Mouse (Mus musculus) thymus, postnatal 4 days (tissue): ENCODE data around the gene Raf1.
"Not testable (repeated sequence)": the region's sequence is repeated elsewhere in the genome, so short reads cannot be mapped to it uniquely, and the experiment has no call there.

Experiments used
- DNase-seq: peaks from one replicate; pipeline ENCODE4 v3.0.0; 2021

Gene Raf1

GRCm38 (mm10) chr6:115681066-115681465 is 4.6 kb upstream of the Raf1 start:
- no peak for DNase-seq

DNA sequence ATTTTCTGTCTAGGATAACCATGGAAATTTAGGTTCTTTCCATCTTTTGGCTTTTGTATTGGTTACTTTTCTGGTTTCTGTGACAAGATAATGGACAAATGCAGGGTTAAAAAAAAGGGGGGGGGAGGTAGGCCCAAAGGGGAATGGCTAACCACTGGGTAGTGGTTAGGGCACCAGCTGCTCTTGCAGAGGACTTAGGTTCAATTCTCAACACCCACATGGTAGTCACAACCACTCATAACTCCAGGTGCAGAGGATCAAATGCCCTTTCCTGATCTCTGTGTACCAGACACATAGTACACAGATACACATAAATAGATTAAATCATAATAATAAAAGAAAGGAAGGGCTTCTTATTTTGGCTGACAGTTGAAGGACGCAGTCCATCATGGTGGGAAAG is 1.6 kb upstream of the Raf1 start:
- DNase-seq, result no peak

GRCm38 (mm10) chr6:115677441-115677840 is 1.0 kb upstream of the Raf1 start:
- DNase-seq, result no peak

- DNase-seq, result peak; percentile 72
These were observed 713 bp downstream of the Raf1 start for GRCm38 (mm10) chr6:115675508-115676336.

DNA sequence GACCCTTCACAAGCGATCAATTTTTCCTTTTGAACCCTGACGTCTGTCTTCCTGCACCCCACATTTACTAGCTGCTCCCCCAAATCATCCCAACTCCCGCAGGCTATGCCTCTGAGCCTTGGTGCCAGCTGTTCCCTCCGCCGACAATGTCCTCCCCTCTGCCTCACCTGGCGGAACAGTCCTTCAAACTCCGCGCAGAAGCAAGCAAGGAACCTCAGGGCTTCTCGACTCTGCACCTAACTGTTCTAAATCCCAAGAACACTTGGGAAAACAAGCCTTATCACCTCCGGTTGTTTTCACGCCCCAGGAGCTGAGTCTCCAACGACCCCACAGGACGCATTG is 1.3 kb downstream of the Raf1 start:
- DNase-seq, result peak; percentile 57

- DNase-seq, result no peak
These were observed 2.1 kb downstream of the Raf1 start for GRCm38 (mm10) chr6:115674316-115674715.

DNA sequence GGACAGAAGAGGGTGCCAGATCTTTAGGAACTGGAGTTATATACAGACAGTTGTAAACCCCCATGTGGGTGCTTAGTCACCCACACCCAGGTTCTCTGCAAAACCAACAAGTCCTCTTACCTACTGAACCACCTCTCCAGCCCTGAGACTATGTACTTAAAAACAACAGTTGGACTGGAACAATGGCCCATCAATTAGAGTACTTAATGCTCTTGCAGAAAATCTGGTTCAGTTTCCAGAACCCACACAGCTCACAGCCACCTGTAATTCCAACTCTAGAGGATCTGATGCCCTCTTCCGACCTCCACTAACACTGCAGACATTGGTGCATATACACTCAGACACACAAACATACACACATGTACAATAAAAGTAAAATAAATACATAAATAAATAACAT is 3.7 kb downstream of the Raf1 start:
- no peak for DNase-seq

- no peak for DNase-seq
These were observed 9.8 kb downstream of the Raf1 start for GRCm38 (mm10) chr6:115666641-115667040.

DNA sequence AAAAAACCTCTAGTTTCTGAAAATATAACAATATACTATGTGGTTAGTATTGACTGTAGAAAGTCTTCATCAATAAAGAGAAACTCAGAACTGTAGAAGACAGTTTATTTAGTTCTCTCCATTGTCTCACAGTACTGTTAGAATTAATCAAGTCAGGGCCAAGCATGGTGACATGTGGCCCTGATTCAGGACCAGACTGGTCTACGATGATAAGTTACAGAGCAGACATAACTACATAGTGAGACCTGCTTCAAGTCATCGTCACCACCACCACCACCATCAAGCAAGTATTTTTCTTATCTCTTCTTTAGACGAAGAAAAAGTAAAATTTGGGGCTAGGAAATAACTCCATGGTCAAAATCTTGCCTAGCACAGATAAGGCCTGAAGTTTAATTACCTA is 12.2 kb downstream of the Raf1 start:
- DNase-seq, result no peak

- DNase-seq, result no peak
These were observed 17.6 kb downstream of the Raf1 start for GRCm38 (mm10) chr6:115658802-115659201.

GRCm38 (mm10) chr6:115653939-115654338 is 22.5 kb downstream of the Raf1 start:
- DNase-seq, result no peak

- no peak for DNase-seq
These were observed 24.7 kb downstream of the Raf1 start for GRCm38 (mm10) chr6:115651719-115652118.

DNA sequence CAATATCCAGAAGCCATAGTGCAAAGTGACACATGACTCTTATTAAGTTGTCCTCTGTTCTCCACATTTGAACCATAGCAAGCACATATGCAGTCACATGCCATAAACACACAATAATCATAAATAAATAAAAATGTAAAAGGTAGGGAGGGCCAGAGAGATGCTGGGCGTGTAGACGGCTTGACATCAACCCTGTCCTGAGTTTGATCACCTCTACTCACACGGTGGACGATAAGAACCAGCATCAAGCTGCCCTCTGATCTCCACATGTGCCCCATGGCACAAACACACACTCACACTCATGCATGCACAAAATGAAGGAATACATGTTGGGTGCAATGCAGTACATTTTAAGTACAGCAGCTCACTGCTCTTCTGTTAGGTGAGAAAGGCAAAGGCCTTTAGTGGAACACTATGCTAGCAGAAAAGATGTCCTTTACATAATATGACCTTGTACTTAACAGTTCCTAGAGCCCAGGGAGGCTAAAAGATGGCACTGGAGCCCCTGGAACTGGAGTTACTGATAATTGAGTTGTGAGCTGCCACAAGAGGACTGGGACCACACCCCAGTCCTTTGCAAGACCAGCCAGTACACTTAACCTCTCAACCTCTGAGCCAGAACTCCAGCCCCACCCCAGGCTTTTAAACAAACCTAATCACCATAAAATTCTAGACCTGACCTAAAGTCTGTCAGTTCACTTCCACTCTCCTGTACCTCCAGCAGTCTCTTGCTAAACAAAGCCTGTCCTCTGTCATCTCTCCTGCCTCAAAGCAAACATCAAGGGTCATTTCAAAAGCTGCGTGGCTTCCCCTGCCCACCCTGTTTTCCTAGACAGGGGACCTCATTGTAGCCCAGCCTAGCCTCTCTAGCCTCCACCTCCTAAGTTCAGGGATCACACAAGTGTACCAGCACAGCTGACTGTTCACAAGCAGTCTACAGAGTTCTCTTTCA is 25.7 kb downstream of the Raf1 start:
- DNase-seq, result no peak

DNA sequence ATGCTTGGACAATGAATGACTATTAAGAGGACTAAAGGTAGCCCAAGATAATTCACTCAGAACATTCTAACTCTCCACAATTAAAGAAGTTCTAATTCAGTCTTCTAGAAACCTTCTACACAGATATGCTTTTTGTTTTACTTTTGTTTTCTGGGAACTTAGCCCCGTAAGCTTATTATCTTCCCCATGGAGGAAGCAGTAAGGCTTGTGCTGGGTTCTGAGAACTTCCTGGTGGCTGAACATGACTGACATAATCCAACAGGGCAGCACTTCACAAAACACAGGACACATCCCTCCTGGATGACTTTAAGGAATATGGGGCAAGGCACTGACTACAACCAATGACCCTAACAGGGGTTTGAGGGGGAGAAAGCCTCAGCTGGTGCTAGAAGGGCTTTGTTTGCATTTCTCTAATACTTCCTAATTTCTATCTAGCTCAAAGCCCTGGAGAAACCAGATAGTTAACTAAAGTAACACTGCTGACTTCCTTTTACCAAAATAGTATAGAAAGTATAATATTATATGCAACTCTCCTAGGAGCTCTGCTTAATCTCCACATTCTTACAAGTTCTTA is 26.6 kb downstream of the Raf1 start:
- DNase-seq, result no peak

- DNase-seq, result no peak
These were observed 33.1 kb downstream of the Raf1 start for GRCm38 (mm10) chr6:115643315-115643714.

DNA sequence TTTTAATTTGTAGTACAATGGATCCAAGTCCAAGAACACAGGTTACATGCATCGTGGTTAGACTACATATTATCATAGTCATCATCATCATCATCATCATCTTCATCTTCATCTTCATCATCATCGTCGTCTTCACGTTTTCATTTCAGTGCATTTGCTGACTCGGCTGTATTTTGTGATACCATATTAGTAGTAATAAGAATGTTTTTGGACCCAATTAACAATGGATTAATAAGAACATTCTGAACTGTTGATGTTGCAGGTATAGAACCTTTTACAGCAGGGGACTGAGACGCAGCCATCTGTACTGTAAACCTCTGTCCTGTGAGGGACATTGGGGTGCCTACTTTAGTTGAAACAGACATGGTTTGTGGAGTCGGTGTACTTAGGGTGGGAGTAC is 38.2 kb downstream of the Raf1 start:
- DNase-seq, result not testable (repeated sequence)

DNA sequence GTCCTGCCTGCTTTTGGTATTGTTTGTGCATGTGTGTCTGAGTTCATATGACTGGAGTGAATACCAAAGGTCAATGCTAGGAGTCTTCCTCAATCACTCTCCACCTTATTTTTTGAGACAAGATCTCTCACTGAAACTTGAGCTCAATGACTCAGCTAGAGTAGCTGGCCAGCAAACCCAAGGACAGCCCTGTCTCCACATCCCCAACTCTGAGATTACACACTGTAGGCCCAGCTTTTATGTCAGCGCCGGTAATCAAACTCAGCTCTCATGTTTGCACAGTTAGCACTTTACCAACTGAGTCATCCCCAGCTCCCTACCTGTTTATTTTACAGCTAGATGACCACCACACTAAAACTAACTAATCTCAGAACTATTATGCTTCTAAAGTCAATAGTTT is 42.4 kb downstream of the Raf1 start:
- DNase-seq, result no peak

GRCm38 (mm10) chr6:115631056-115631795 is 45.2 kb downstream of the Raf1 start:
- DNase-seq, result no peak

GRCm38 (mm10) chr6:115626121-115626520 is 50.3 kb downstream of the Raf1 start:
- no peak for DNase-seq

- DNase-seq, result no peak
These were observed 55.5 kb downstream of the Raf1 start for GRCm38 (mm10) chr6:115620942-115621341.

DNA sequence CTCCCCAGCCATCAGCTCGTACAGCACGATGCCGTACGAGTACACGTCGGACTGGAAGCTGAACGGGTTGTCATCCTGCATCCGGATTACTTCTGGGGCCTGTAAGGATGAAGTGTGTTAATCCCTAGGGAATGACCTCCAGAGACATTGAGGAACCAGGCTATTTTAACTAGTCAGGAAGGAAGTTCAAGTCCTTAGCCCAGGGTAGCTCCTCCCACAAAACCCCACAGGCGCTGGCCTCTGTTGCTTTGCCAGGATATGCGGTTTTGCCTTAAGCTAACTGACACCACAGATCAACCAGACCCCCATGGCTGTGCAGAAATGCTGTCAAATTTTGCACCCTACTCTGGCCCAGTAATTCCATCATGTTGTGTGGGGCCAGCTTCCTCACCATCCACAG is 56.6 kb downstream of the Raf1 start:
- DNase-seq, result peak; percentile 66

- DNase-seq, result no peak
These were observed 60.5 kb downstream of the Raf1 start for GRCm38 (mm10) chr6:115615983-115616382.

GRCm38 (mm10) chr6:115613793-115614192 is 62.6 kb downstream of the Raf1 start:
- DNase-seq, result no peak
